Mouse (Mus musculus): Measurements from ENCODE around the gene Sars2.

- TF ChIP-seq CTCF (IDR thresholded peaks at IDR 0.05) (peak; percentile 96), EP300 (IDR thresholded peaks at IDR 0.05) (peak; percentile 50; the same call in 1 of the 2 replicates)
These were observed at the start of gene Sars2, which contains the start of gene Mrps12 for GRCm38 (mm10) chr7:28741709-28742438.
